Comparison of ENCODE assay signal across 8 mouse cellular contexts in genomic region chr5:123930508-123930989, GRCm38 (mm10). TPM values are rescaled to one million over a fixed set of nuclear protein-coding genes. Genes with fewer than 3 reads are reported as not detected.
A peak's percentile ranks its signal among the peaks of the same experiment; 100 is the strongest.
DNase-seq lines count a peak whose midpoint lies in the region; ATAC-seq and TF ChIP-seq lines count a peak whose summit lies in the region.

Gene Ccdc62, plus strand, starts transcription at chr5:123930679.

- H3K9me3 ChIP-seq in hindbrain, embryonic 10.5 days, result no peaks in the 10 kb centered on the region
- no peaks in the 10 kb centered on the region for H3K9me3 ChIP-seq in lung, postnatal 0 days (ENCODE audit: low read length)

- TF ChIP-seq CTCF in lung, postnatal 0 days (IDR thresholded peaks at IDR 0.05), result no peak

- peak within 1 kb of the TSS; percentile 98 for H3K27ac ChIP-seq in hindbrain, embryonic 10.5 days
- peak within 1 kb of the TSS; percentile 89 for H3K27ac ChIP-seq in lung, postnatal 0 days (ENCODE audit: low read length)

- peak; percentile 96 for ATAC-seq in frontal cortex, adult (ENCODE audit: low TSS enrichment)
- peak; percentile 99 for ATAC-seq in lung, postnatal 0 days

- peak; percentile 88 for DNase-seq in MEL-GATA-1-ER (ENCODE audit: extremely low read depth, low read depth)
- peak; percentile 90 for DNase-seq in cerebellum, adult 8-10 months
- peak; percentile 95 for DNase-seq in hindbrain, embryonic 10.5 days (ENCODE audit: low spot score)
- peak; percentile 94 for DNase-seq in layer of hippocampus, adult 9-11 months
- peak; percentile 99 for DNase-seq in lung, postnatal 0 days (ENCODE audit: low spot score)
- peak; percentile 87 for DNase-seq in ovary, postnatal 14 days (ENCODE audit: low spot score)
- DNase-seq in thymus, postnatal 14 days, result peak; percentile 94

- H3K27me3 ChIP-seq in hindbrain, embryonic 10.5 days (ENCODE audit: insufficient read depth, poor library complexity, severe bottlenecking), result 0 out of 2 replicates have a peak, but pooled peaks cover 2% of the 10 kb centered on the region
- H3K27me3 ChIP-seq in lung, postnatal 0 days (replicated peaks; ENCODE audit: insufficient read depth, low read length), result no peaks in the 10 kb centered on the region

- H3K4me2 ChIP-seq in lung, postnatal 0 days (replicated peaks; ENCODE audit: low read depth, low read length), result peak within 1 kb of the TSS; percentile 66

- TF ChIP-seq EP300 in lung, postnatal 0 days (IDR thresholded peaks at IDR 0.05), result no peak

- H3K4me3 ChIP-seq in hindbrain, embryonic 10.5 days, result peak within 1 kb of the TSS; percentile 83
- peak within 1 kb of the TSS; percentile 68 for H3K4me3 ChIP-seq in lung, postnatal 0 days (ENCODE audit: low read depth, low read length)

- peak within 1 kb of the TSS; percentile 83 for H3K9ac ChIP-seq in lung, postnatal 0 days (replicated peaks; ENCODE audit: low read depth)

- under 1% methylated on average over 56 of the region's 56 CpGs for WGBS in hindbrain, embryonic 10.5 days
- under 1% methylated on average over 56 of the region's 56 CpGs for WGBS in lung, postnatal 0 days

- H3K36me3 ChIP-seq in hindbrain, embryonic 10.5 days, result peaks cover 44% of the 10 kb centered on the region
- peaks cover 10% of the 10 kb centered on the region for H3K36me3 ChIP-seq in lung, postnatal 0 days (ENCODE audit: insufficient read depth, low read length)

- H3K4me1 ChIP-seq in hindbrain, embryonic 10.5 days (replicated peaks), result peaks cover 16% of the 10 kb centered on the region; the same call in 1 of the 2 replicates
- no peaks in the 10 kb centered on the region for H3K4me1 ChIP-seq in lung, postnatal 0 days (ENCODE audit: insufficient read depth, low read depth, low read length)

RNA-seq across cellular contexts. Expression of gene Ccdc62, which starts in this region (rescaled TPM):
- 5.1 and 6.6 TPM in 2 replicates for polyA plus RNA-seq in hindbrain, embryonic 10.5 days (2016; fragmentation: Nextera tagmentation; extraction: Ambion mirVana)
- 5.9 and 6.3 TPM in 2 replicates for polyA plus RNA-seq in lung, postnatal 0 days (2015; fragmentation: Nextera tagmentation; extraction: Ambion mirVana)

Comparison
In these comparisons a context has a peak if more than half of its experiments do, and no peak if none do; other contexts are left out.
1. Peak in every context shown above with its lines: DNase-seq, ATAC-seq, H3K4me3 ChIP-seq and H3K27ac ChIP-seq.